Mouse (Mus musculus): ENCODE measurements around the gene Xlr5a. TPM values are rescaled to one million over a fixed set of nuclear protein-coding genes. Genes with fewer than 3 reads are reported as not detected.
"Not testable (repeated sequence)": the region's sequence is repeated elsewhere in the genome, so short reads cannot be mapped to it uniquely, and the experiment has no call there.

Xlr5a gene
- polyA plus RNA-seq (2015; fragmentation: Nextera tagmentation; extraction: Ambion mirVana): not detected in 2 replicates

- 91% methylated on average over 15 of the region's 17 CpGs for WGBS
- H3K27ac ChIP-seq (ENCODE audit: low read length); H3K9ac ChIP-seq (replicated peaks; ENCODE audit: low read depth, low read length); H3K4me3 ChIP-seq (replicated peaks; ENCODE audit: low read length); ATAC-seq; H3K9me3 ChIP-seq (ENCODE audit: control insufficient read depth, low read length); H3K27me3 ChIP-seq (replicated peaks; ENCODE audit: control insufficient read depth, insufficient read depth, low read length); H3K36me3 ChIP-seq (ENCODE audit: control insufficient read depth, insufficient read depth); H3K4me1 ChIP-seq (replicated peaks; ENCODE audit: control insufficient read depth, insufficient read depth, low read length); H3K4me2 ChIP-seq (ENCODE audit: low read length): not testable (repeated sequence)
Observed at GRCm38 (mm10) chrX:73292876-73293275, at the start of gene Xlr5a, which contains the start of gene Xlr5c. Gene Xlr5a, minus strand, starts transcription at chrX:73292976. Gene Xlr5c, minus strand, starts transcription at chrX:73292976.

- H3K36me3 ChIP-seq (ENCODE audit: control insufficient read depth, insufficient read depth): no peaks in the 10 kb centered on the region
- ATAC-seq: peak; percentile 98
- H3K27ac ChIP-seq (ENCODE audit: low read length): peak within 1 kb of the TSS; percentile 67
- WGBS: 17% methylated on average over 35 of the region's 37 CpGs
- H3K4me3 ChIP-seq (replicated peaks; ENCODE audit: low read length): peak within 1 kb of the TSS; percentile 63
- H3K4me1 ChIP-seq (replicated peaks; ENCODE audit: control insufficient read depth, insufficient read depth, low read length): peaks cover 9% of the 10 kb centered on the region; the same call in 1 of the 2 replicates
- no peaks in the 10 kb centered on the region for H3K9me3 ChIP-seq (ENCODE audit: control insufficient read depth, low read length)
- no peaks in the 10 kb centered on the region for H3K27me3 ChIP-seq (replicated peaks; ENCODE audit: control insufficient read depth, insufficient read depth, low read length)
- H3K4me2 ChIP-seq (ENCODE audit: low read length): peak within 1 kb of the TSS; percentile 59
- peak within 1 kb of the TSS; percentile 73 for H3K9ac ChIP-seq (replicated peaks; ENCODE audit: low read depth, low read length)
Observed at GRCm38 (mm10) chrX:73342483-73342895, 49.7 kb upstream of the Xlr5a start, which contains the start of gene Zfp275. Gene Zfp275, plus strand, starts transcription at chrX:73342621.

- Histone ChIP-seq H3K9ac (replicated peaks; ENCODE audit: low read depth, low read length) (no peak overlapping the region; the same call in 1 of the 2 replicates), H3K27me3 (replicated peaks; ENCODE audit: control insufficient read depth, insufficient read depth, low read length) (no peaks in the 10 kb centered on the region), H3K4me1 (replicated peaks; ENCODE audit: control insufficient read depth, insufficient read depth, low read length) (peaks cover 9% of the 10 kb centered on the region; the same call in 1 of the 2 replicates), H3K27ac (ENCODE audit: low read length) (no peak overlapping the region), H3K36me3 (ENCODE audit: control insufficient read depth, insufficient read depth) (no peaks in the 10 kb centered on the region), H3K4me3 (replicated peaks; ENCODE audit: low read length) (peak overlapping the region; percentile 63), H3K4me2 (ENCODE audit: low read length) (peak overlapping the region; percentile 59), H3K9me3 (ENCODE audit: control insufficient read depth, low read length) (no peaks in the 10 kb centered on the region)
- WGBS: 18% methylated on average over 3 of the region's 3 CpGs
- peak; percentile 22 for ATAC-seq
Observed at GRCm38 (mm10) chrX:73342068-73342467, 49.3 kb upstream of the Xlr5a start.

DNA sequence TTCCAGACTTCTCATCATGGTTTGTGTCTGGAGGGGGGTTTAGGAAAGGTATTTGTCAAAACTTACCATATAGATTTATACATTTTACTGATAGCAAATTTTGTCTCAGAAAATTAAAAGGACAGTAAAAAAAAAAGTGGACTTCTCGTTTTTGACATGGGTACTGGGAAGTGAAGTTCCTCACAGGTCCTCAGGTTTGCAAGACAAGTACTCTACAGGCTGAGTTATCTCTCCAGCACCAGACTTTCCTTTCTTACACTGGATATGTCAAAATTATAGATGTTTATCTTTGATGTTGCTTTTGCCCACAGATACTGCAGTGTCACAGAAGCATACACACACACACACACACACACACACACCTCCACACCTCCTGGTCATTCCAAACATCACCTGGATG is 48.7 kb upstream of the Xlr5a start:
- Histone ChIP-seq H3K4me1 (replicated peaks; ENCODE audit: control insufficient read depth, insufficient read depth, low read length) (peaks cover 9% of the 10 kb centered on the region; the same call in 1 of the 2 replicates), H3K9me3 (ENCODE audit: control insufficient read depth, low read length) (no peaks in the 10 kb centered on the region), H3K27ac (ENCODE audit: low read length) (no peak overlapping the region), H3K36me3 (ENCODE audit: control insufficient read depth, insufficient read depth) (no peaks in the 10 kb centered on the region), H3K4me3 (replicated peaks; ENCODE audit: low read length) (no peak overlapping the region), H3K9ac (replicated peaks; ENCODE audit: low read depth, low read length) (no peak overlapping the region), H3K4me2 (ENCODE audit: low read length) (no peak overlapping the region), H3K27me3 (replicated peaks; ENCODE audit: control insufficient read depth, insufficient read depth, low read length) (no peaks in the 10 kb centered on the region)
- WGBS: 63% methylated on average over 1 of the region's 1 CpGs
- no peak for ATAC-seq

GRCm38 (mm10) chrX:73336740-73337139 is 44.0 kb upstream of the Xlr5a start, which contains the start of gene Gm45015:
Gene Gm45015, minus strand, starts transcription at chrX:73336840.
- no peaks in the 10 kb centered on the region for H3K9me3 ChIP-seq (ENCODE audit: control insufficient read depth, low read length)
- no peak within 1 kb of the TSS for H3K4me2 ChIP-seq (ENCODE audit: low read length)
- no peak within 1 kb of the TSS for H3K4me3 ChIP-seq (replicated peaks; ENCODE audit: low read length)
- no peaks in the 10 kb centered on the region for H3K4me1 ChIP-seq (replicated peaks; ENCODE audit: control insufficient read depth, insufficient read depth, low read length)
- WGBS: 89% methylated on average over 4 of the region's 4 CpGs
- no peaks in the 10 kb centered on the region for H3K27me3 ChIP-seq (replicated peaks; ENCODE audit: control insufficient read depth, insufficient read depth, low read length)
- no peak within 1 kb of the TSS for H3K27ac ChIP-seq (ENCODE audit: low read length)
- ATAC-seq: no peak
- H3K36me3 ChIP-seq (ENCODE audit: control insufficient read depth, insufficient read depth): no peaks in the 10 kb centered on the region
- H3K9ac ChIP-seq (replicated peaks; ENCODE audit: low read depth, low read length): no peak within 1 kb of the TSS

- Histone ChIP-seq H3K9me3 (ENCODE audit: control insufficient read depth, low read length) (no peaks in the 10 kb centered on the region), H3K4me3 (replicated peaks; ENCODE audit: low read length) (no peak overlapping the region), H3K9ac (replicated peaks; ENCODE audit: low read depth, low read length) (no peak overlapping the region), H3K4me2 (ENCODE audit: low read length) (no peak overlapping the region), H3K27ac (ENCODE audit: low read length) (no peak overlapping the region), H3K36me3 (ENCODE audit: control insufficient read depth, insufficient read depth) (no peaks in the 10 kb centered on the region), H3K27me3 (replicated peaks; ENCODE audit: control insufficient read depth, insufficient read depth, low read length) (no peaks in the 10 kb centered on the region), H3K4me1 (replicated peaks; ENCODE audit: control insufficient read depth, insufficient read depth, low read length) (no peaks in the 10 kb centered on the region)
- no peak for ATAC-seq
Observed at GRCm38 (mm10) chrX:73333548-73333947, 40.8 kb upstream of the Xlr5a start.

DNA sequence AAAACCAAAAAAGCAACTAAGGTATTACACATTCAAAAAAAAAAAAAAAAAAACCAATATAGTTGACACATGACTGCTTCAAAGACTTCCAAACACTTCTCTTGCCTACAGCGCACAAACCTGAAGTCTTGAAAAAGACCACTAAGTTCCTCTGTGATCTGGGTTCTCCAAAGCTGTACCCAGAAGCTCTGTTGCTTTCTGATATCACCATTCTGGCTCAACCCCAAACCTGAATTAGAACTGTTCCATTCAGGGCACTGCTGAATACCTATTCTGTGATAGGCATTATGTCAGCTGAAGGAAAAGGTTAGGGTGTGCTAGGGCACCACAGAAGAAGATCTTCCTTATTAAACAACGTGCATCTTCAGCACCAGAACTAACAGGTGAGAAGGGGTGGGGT is 34.4 kb upstream of the Xlr5a start:
- 78% methylated on average over 2 of the region's 2 CpGs for WGBS
- no peak overlapping the region for H3K9ac ChIP-seq (replicated peaks; ENCODE audit: low read depth, low read length)
- ATAC-seq: no peak

DNA sequence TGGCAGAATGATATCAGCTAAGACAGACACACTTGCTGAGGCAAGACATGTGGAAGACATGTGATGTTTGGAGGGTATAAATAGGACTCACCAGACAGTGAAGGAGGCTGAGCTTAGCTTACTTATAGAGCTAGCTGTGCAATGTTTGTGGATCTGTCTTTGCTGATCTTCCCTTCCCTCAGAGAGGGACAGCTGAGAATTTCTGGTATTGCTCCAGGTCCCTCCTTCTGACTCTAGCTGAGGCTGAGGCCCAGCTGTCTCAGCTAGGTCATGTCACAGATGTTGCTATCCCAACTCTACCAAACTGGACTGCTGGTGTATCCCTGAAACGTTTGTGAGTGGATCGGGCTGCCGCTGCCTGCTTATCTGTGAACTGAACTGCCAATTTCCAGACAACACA is 28.3 kb upstream of the Xlr5a start:
- Histone ChIP-seq H3K4me2 (ENCODE audit: low read length) (no peak overlapping the region), H3K36me3 (ENCODE audit: control insufficient read depth, insufficient read depth) (no peaks in the 10 kb centered on the region), H3K9me3 (ENCODE audit: control insufficient read depth, low read length) (no peaks in the 10 kb centered on the region), H3K4me1 (replicated peaks; ENCODE audit: control insufficient read depth, insufficient read depth, low read length) (no peaks in the 10 kb centered on the region), H3K4me3 (replicated peaks; ENCODE audit: low read length) (no peak overlapping the region), H3K27ac (ENCODE audit: low read length) (no peak overlapping the region), H3K9ac (replicated peaks; ENCODE audit: low read depth, low read length) (no peak overlapping the region), H3K27me3 (replicated peaks; ENCODE audit: control insufficient read depth, insufficient read depth, low read length) (no peaks in the 10 kb centered on the region)
- 84% methylated on average over 3 of the region's 3 CpGs for WGBS
- no peak for ATAC-seq

More for the DNA sequence above, 34.4 kb upstream of the Xlr5a start:
- no peaks in the 10 kb centered on the region for H3K36me3 ChIP-seq (ENCODE audit: control insufficient read depth, insufficient read depth)
- no peak overlapping the region for H3K27ac ChIP-seq (ENCODE audit: low read length)
- H3K4me1 ChIP-seq (replicated peaks; ENCODE audit: control insufficient read depth, insufficient read depth, low read length): no peaks in the 10 kb centered on the region
- H3K4me2 ChIP-seq (ENCODE audit: low read length): no peak overlapping the region
- no peak overlapping the region for H3K4me3 ChIP-seq (replicated peaks; ENCODE audit: low read length)
- H3K27me3 ChIP-seq (replicated peaks; ENCODE audit: control insufficient read depth, insufficient read depth, low read length): no peaks in the 10 kb centered on the region
- no peaks in the 10 kb centered on the region for H3K9me3 ChIP-seq (ENCODE audit: control insufficient read depth, low read length)

- H3K9me3 ChIP-seq (ENCODE audit: control insufficient read depth, low read length): no peaks in the 10 kb centered on the region
- no peak for ATAC-seq
- H3K27ac ChIP-seq (ENCODE audit: low read length): no peak overlapping the region
- H3K4me3 ChIP-seq (replicated peaks; ENCODE audit: low read length): no peak overlapping the region
- H3K27me3 ChIP-seq (replicated peaks; ENCODE audit: control insufficient read depth, insufficient read depth, low read length): no peaks in the 10 kb centered on the region
- no peak overlapping the region for H3K4me2 ChIP-seq (ENCODE audit: low read length)
- 39% methylated on average over 3 of the region's 3 CpGs for WGBS
- H3K36me3 ChIP-seq (ENCODE audit: control insufficient read depth, insufficient read depth): no peaks in the 10 kb centered on the region
- no peak overlapping the region for H3K9ac ChIP-seq (replicated peaks; ENCODE audit: low read depth, low read length)
- H3K4me1 ChIP-seq (replicated peaks; ENCODE audit: control insufficient read depth, insufficient read depth, low read length): no peaks in the 10 kb centered on the region
Observed at GRCm38 (mm10) chrX:73312522-73312921, 19.7 kb upstream of the Xlr5a start.

- not testable (repeated sequence) for H3K27ac ChIP-seq (ENCODE audit: low read length); H3K4me1 ChIP-seq (replicated peaks; ENCODE audit: control insufficient read depth, insufficient read depth, low read length); ATAC-seq; H3K9ac ChIP-seq (replicated peaks; ENCODE audit: low read depth, low read length); H3K27me3 ChIP-seq (replicated peaks; ENCODE audit: control insufficient read depth, insufficient read depth, low read length); H3K4me2 ChIP-seq (ENCODE audit: low read length); H3K36me3 ChIP-seq (ENCODE audit: control insufficient read depth, insufficient read depth); H3K9me3 ChIP-seq (ENCODE audit: control insufficient read depth, low read length); H3K4me3 ChIP-seq (replicated peaks; ENCODE audit: low read length)
- 84% methylated on average over 6 of the region's 10 CpGs for WGBS
Observed at GRCm38 (mm10) chrX:73295745-73296144, 3.0 kb upstream of the Xlr5a start.
